Mouse (Mus musculus) hindbrain, embryonic 15.5 days (tissue): ENCODE data around the gene Lrmda. TPM values are rescaled to one million over a fixed set of nuclear protein-coding genes. Genes with fewer than 3 reads are reported as not detected.

Experiments used
- ATAC-seq: fragments of 200-750 bp; cut with Nextera tagmentation; 2 replicates; pipeline ENCODE4 v1.8.0; 2017; ENCODE audit warnings: low read depth, moderate number of reproducible peaks, moderate TSS enrichment; ENCODE audit not compliant: low FRiP score
- H3K27ac ChIP-seq: fragments of 300-500 bp; sonication (generic); replicated peaks from 2 replicates; pipeline ENCODE4 v1.5.1; 2015; ENCODE audit warnings: mild to moderate bottlenecking, inconsistent platforms
- H3K27me3 ChIP-seq: fragments of 300-500 bp; sonication (generic); 2 replicates; pipeline ENCODE4 v1.6.1; 2015; ENCODE audit warnings: control low read depth, inconsistent platforms
- H3K36me3 ChIP-seq: fragments of 300-500 bp; sonication (generic); 2 replicates; pipeline ENCODE4 v1.6.1; 2015; ENCODE audit warnings: control low read depth, inconsistent platforms
- H3K4me1 ChIP-seq: fragments of 300-500 bp; sonication (generic); replicated peaks from 2 replicates; pipeline ENCODE4 v1.6.1; 2015; ENCODE audit warnings: control low read depth, inconsistent platforms
- H3K4me2 ChIP-seq: fragments of 300-500 bp; sonication (generic); 2 replicates; pipeline ENCODE4 v1.6.1; 2015; ENCODE audit warnings: moderate library complexity, mild to moderate bottlenecking, inconsistent platforms
- H3K4me3 ChIP-seq: fragments of 300-500 bp; sonication (generic); 2 replicates; pipeline ENCODE4 v1.5.1; 2015; ENCODE audit warnings: mild to moderate bottlenecking, inconsistent platforms
- H3K9ac ChIP-seq: fragments of 300-500 bp; sonication (generic); 2 replicates; pipeline ENCODE4 v1.6.1; 2015; ENCODE audit warnings: inconsistent platforms
- H3K9me3 ChIP-seq: fragments of 300-500 bp; sonication (generic); 2 replicates; pipeline ENCODE4 v1.6.1; 2016; ENCODE audit warnings: control low read depth, inconsistent platforms
- WGBS: fragments of 180-500 bp; shearing (Covaris S2); methylation state at CpG from one replicate; pipeline ENCODE4 v1.1.7; 2015; 5-methylcytosine and 5-hydroxymethylcytosine counted together
- polyA plus RNA-seq: library from polyadenylated mRNA; unstranded; fragments of >200 nt; fragmentation: Nextera tagmentation; extraction: Ambion mirVana; gene quantifications from 2 replicates; pipeline ENCODE4 v1.2.1, GENCODE M21; 2015

Lrmda gene
- polyA plus RNA-seq, 1 experiment from 2014 or later, result 0.23 TPM

GRCm38 (mm10) chr14:22085411-22085810 is 65.9 kb downstream of the Lrmda start:
- peaks cover 14% of the 10 kb centered on the region for H3K4me1 ChIP-seq
- no peak overlapping the region for H3K9ac ChIP-seq
- no peaks in the 10 kb centered on the region for H3K36me3 ChIP-seq
- no peaks in the 10 kb centered on the region for H3K9me3 ChIP-seq
- no peak overlapping the region for H3K4me3 ChIP-seq
- no peak overlapping the region for H3K4me2 ChIP-seq
- no peak for ATAC-seq
- WGBS, result 90% methylated on average over 3 of the region's 3 CpGs
- H3K27ac ChIP-seq, result no peak overlapping the region
- no peaks in the 10 kb centered on the region for H3K27me3 ChIP-seq

DNA sequence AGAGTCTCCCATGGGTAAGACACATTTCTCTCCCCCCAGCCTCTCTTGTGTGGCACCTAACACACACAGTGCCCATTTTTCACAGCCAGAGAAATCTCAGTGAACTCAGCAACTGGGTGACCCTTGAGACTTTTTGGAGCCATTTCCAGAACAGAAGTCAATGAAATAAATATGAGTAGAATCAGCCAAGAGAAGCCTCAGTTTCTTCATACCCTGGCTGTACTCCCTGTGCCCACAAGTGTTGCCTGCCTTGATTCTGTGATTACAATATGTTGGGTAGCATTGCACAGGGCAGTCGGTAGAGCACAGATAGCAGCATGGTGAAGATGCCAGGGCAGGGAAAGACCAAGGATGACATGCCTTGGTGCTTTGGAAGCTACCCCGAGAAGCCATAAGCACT is 69.1 kb downstream of the Lrmda start:
- Histone ChIP-seq H3K36me3 (no peaks in the 10 kb centered on the region), H3K9ac (no peak overlapping the region), H3K9me3 (no peaks in the 10 kb centered on the region), H3K4me2 (no peak overlapping the region), H3K4me3 (no peak overlapping the region), H3K4me1 (peaks cover 22% of the 10 kb centered on the region), H3K27ac (no peak overlapping the region), H3K27me3 (no peaks in the 10 kb centered on the region)
- ATAC-seq, result no peak
- 96% methylated on average over 2 of the region's 2 CpGs for whole genome bisulfite sequencing

- 65% methylated on average over 7 of the region's 7 CpGs for WGBS
- Histone ChIP-seq H3K9me3 (no peaks in the 10 kb centered on the region), H3K27ac (no peak overlapping the region), H3K4me2 (no peak overlapping the region), H3K27me3 (no peaks in the 10 kb centered on the region), H3K4me3 (no peak overlapping the region), H3K36me3 (no peaks in the 10 kb centered on the region), H3K9ac (no peak overlapping the region), H3K4me1 (peaks cover 22% of the 10 kb centered on the region)
- ATAC-seq, result 0 out of 2 replicates have a peak, but pooled peaks have one; percentile 23
Observed at GRCm38 (mm10) chr14:22089331-22089730, 69.8 kb downstream of the Lrmda start.

DNA sequence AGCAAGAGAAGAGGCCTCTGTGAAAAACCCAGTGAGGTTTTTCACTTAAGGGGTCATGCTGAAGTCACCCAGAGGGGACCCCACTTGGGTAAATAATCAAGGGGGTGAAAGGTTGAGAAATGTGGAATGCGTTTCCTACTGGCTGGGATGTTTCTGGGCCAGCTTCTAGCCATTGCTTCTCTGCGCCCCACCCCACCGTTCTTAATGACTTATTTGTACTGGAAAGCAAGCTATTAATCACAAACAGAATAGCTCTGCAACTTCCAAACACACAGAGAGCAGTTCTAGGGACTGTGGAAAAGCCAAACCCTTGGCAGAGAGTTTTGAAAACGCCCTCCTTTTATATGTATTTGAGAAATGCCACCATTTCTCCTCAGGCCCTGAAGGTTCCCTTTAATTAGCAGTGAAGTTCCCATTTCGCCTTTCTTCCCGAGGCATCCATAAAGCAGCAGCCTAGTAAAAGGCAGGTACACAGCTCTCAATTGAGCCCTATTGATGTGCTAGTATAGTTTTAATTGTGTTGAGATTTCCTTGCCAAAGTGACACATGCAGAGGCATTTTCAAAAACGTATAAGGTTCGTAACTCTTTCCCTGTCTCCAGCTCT is 70.5 kb downstream of the Lrmda start:
- no peak for ATAC-seq
- Histone ChIP-seq H3K4me3 (no peak overlapping the region), H3K4me1 (peaks cover 22% of the 10 kb centered on the region), H3K9ac (no peak overlapping the region), H3K4me2 (no peak overlapping the region), H3K27ac (0 out of 2 replicates have a peak overlapping the region, but pooled peaks have one; percentile 25), H3K27me3 (no peaks in the 10 kb centered on the region), H3K9me3 (no peaks in the 10 kb centered on the region), H3K36me3 (no peaks in the 10 kb centered on the region)
- 54% methylated on average over 8 of the region's 8 CpGs for WGBS

DNA sequence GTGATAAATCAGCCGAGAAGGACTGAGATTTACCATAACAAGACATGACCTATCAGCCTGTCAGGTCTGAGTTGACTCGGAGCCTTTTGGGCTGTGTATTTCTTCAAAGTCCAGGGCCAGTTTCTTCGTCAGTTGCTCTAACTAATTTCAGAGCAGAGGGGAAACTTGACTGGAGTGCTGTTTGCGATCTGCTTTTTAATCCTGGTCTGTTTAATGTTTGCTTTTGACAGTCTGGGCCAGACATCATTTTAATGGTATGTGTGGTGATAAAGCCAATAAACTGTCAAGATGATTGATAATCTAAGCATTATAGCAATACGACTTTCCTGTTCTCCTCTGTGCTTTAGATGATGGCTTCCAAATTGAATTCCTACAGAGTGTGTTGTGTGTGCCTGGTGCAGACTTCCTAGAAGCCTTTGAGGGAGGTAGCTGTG is 71.3 kb downstream of the Lrmda start:
- H3K9me3 ChIP-seq, result no peaks in the 10 kb centered on the region
- no peak overlapping the region for H3K4me2 ChIP-seq
- ATAC-seq, result no peak
- H3K4me3 ChIP-seq, result no peak overlapping the region
- H3K9ac ChIP-seq, result no peak overlapping the region
- H3K27me3 ChIP-seq, result no peaks in the 10 kb centered on the region
- peaks cover 22% of the 10 kb centered on the region for H3K4me1 ChIP-seq
- no peak overlapping the region for H3K27ac ChIP-seq
- WGBS, result 42% methylated on average over 5 of the region's 5 CpGs
- H3K36me3 ChIP-seq, result no peaks in the 10 kb centered on the region

DNA sequence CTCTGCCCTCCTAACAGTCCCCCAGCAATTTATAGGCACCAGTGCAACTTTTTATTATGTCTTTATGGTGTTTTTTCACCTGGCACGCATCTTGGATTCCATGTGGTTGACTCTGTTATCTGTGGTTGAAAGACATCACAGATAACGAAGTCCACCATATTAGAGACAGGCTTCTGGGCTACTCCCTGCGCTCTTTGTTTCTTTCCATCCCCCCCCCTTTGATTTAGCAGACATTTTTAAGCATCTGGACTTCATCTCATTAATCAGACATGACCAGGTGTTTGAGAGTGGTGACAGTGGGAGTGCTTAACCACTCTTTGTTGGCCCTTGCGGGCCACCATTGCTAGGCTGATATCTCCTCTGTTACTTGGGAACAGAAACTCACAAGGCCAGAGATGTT is 71.8 kb downstream of the Lrmda start:
- no peak overlapping the region for H3K4me2 ChIP-seq
- no peaks in the 10 kb centered on the region for H3K9me3 ChIP-seq
- H3K4me1 ChIP-seq, result peaks cover 22% of the 10 kb centered on the region
- H3K27ac ChIP-seq, result no peak overlapping the region
- no peak overlapping the region for H3K9ac ChIP-seq
- no peaks in the 10 kb centered on the region for H3K27me3 ChIP-seq
- no peak for ATAC-seq
- H3K4me3 ChIP-seq, result no peak overlapping the region
- H3K36me3 ChIP-seq, result no peaks in the 10 kb centered on the region
- WGBS, result 80% methylated on average over 4 of the region's 4 CpGs

GRCm38 (mm10) chr14:22093124-22093523 is 73.6 kb downstream of the Lrmda start:
- Histone ChIP-seq H3K4me2 (no peak overlapping the region), H3K9ac (no peak overlapping the region), H3K27me3 (no peaks in the 10 kb centered on the region), H3K36me3 (no peaks in the 10 kb centered on the region), H3K4me3 (no peak overlapping the region), H3K9me3 (no peaks in the 10 kb centered on the region), H3K4me1 (peaks cover 22% of the 10 kb centered on the region), H3K27ac (no peak overlapping the region)
- no peak for ATAC-seq
- 43% methylated on average over 8 of the region's 8 CpGs for WGBS

DNA sequence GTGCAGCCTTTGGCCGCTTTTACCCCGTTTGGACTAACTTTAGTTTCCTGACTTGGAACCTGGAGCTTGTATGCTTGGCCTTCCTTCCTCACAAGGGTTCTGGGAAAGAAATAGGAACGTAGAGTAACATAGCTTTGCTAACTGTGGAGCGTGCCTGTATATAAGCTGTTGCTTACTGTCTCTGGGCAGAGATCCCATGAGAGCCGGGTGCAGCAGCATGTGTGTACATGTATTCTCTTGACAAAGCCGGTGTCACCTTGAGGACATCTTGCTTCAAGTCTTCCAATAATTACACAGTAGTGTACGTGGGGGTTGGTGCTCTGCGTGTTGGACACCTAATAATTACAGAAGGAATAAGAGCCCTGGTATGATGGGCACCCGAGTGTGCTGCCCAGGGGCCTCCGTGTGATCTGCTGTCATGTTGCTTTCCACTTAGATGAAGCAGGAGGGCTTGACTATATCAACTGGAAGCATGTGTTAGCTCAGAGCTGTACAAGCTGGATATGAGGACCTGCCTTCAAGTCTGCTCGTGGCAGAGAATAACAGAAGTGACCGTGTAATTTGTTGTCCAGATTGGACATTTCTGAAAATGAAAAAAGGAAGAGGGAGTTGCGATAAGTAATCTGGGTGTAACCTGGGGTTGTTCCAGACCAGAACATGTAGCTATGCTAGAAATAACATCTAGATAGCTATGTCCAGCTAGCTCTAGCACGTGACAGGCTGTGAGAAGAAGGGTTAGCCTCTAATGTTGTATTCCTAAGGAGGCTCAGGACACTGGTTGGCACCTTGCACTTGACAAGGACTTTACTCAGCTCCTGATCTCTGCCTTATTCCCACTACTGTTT is 82.7 kb downstream of the Lrmda start:
- WGBS, result 90% methylated on average over 14 of the region's 14 CpGs
- H3K4me3 ChIP-seq, result no peak overlapping the region
- no peak overlapping the region for H3K4me2 ChIP-seq
- no peaks in the 10 kb centered on the region for H3K36me3 ChIP-seq
- H3K4me1 ChIP-seq, result no peaks in the 10 kb centered on the region
- no peak overlapping the region for H3K27ac ChIP-seq
- H3K9ac ChIP-seq, result no peak overlapping the region
- no peak for ATAC-seq
- H3K27me3 ChIP-seq, result no peaks in the 10 kb centered on the region
- H3K9me3 ChIP-seq, result no peaks in the 10 kb centered on the region

GRCm38 (mm10) chr14:22105855-22106254 is 86.3 kb downstream of the Lrmda start:
- Histone ChIP-seq H3K36me3 (no peaks in the 10 kb centered on the region), H3K4me3 (no peak overlapping the region), H3K4me2 (no peak overlapping the region), H3K9me3 (no peaks in the 10 kb centered on the region), H3K27me3 (no peaks in the 10 kb centered on the region), H3K9ac (no peak overlapping the region), H3K27ac (no peak overlapping the region), H3K4me1 (no peaks in the 10 kb centered on the region)
- 70% methylated on average over 4 of the region's 4 CpGs for WGBS
- no peak for ATAC-seq

DNA sequence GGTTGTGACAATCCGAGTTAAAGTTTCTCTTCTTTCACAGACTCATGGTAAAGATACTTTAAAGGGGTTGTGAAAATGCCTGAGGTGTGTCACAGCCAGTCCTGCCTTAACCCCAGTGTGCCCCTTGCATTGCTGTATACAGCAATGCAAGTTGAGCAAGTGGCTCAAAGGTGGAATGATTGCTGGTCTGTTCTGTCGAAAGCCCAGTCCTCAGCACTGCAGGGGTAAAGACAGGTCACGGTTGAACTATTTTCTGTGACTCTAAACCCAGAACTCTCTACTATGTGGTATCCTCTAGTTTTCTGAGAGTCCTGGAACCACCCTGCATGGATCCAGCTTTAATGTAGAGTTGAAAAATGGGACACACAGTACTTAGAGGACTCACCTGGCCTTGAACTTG is 87.3 kb downstream of the Lrmda start:
- H3K27me3 ChIP-seq, result no peaks in the 10 kb centered on the region

DNA sequence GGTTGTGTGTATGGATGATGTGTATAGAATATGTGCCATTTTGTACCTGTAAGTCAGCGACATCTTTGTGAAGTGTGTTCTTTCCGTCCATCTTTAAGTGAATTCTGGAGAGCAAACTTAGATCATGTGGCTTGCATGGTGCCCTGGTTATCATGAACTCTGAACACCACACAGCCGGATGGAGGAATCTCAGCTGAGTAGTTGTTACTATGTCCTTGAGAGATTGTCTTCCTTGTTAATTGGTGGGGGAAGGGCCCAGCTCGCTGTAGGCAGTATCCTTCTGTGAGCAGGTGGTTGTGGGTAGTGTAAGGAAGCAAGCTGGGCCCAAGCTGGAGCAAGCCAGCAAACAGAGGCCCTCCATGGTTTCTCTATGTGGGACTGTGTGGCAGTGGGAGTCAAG is 89.9 kb downstream of the Lrmda start:
- peaks cover 2% of the 10 kb centered on the region for H3K4me1 ChIP-seq
- H3K27ac ChIP-seq, result no peak overlapping the region
- no peak for ATAC-seq
- H3K36me3 ChIP-seq, result no peaks in the 10 kb centered on the region
- H3K4me3 ChIP-seq, result no peak overlapping the region
- no peaks in the 10 kb centered on the region for H3K9me3 ChIP-seq
- no peak overlapping the region for H3K4me2 ChIP-seq
- 81% methylated on average over 4 of the region's 4 CpGs for WGBS
- no peak overlapping the region for H3K9ac ChIP-seq
- no peaks in the 10 kb centered on the region for H3K27me3 ChIP-seq

More for the DNA sequence above, 87.3 kb downstream of the Lrmda start:
- Histone ChIP-seq H3K9me3 (no peaks in the 10 kb centered on the region), H3K27ac (no peak overlapping the region), H3K4me3 (no peak overlapping the region), H3K4me1 (no peaks in the 10 kb centered on the region), H3K36me3 (no peaks in the 10 kb centered on the region), H3K4me2 (no peak overlapping the region), H3K9ac (no peak overlapping the region)
- WGBS, result 82% methylated on average over 3 of the region's 3 CpGs
- ATAC-seq, result no peak

GRCm38 (mm10) chr14:22113463-22114361 is 94.2 kb downstream of the Lrmda start:
- no peaks in the 10 kb centered on the region for H3K36me3 ChIP-seq
- H3K9me3 ChIP-seq, result no peaks in the 10 kb centered on the region
- no peak overlapping the region for H3K27ac ChIP-seq
- no peaks in the 10 kb centered on the region for H3K27me3 ChIP-seq
- H3K4me3 ChIP-seq, result no peak overlapping the region
- no peak overlapping the region for H3K4me2 ChIP-seq
- WGBS, result 18% methylated on average over 8 of the region's 8 CpGs
- no peak overlapping the region for H3K9ac ChIP-seq
- H3K4me1 ChIP-seq, result peaks cover 9% of the 10 kb centered on the region
- no peak for ATAC-seq
